In genomic region chrX:77744260-77744659, GRCm38 (mm10) we compare ENCODE assay signal across 13 mouse cellular contexts. TPM values are rescaled to one million over a fixed set of nuclear protein-coding genes. Genes with fewer than 3 reads are reported as not detected.
A peak's percentile ranks its signal among the peaks of the same experiment; 100 is the strongest.
DNase-seq lines count a peak whose midpoint lies in the region; ATAC-seq and TF ChIP-seq lines count a peak whose summit lies in the region.
"Had no signal": no experiment of that assay in that cellular context is flagged by ENCODE, and none has a peak within 500 bp of the region (broad histone marks: within the 10 kb centered on the region; RNA-seq: fewer than 3 reads in every experiment).

No protein-coding gene starts in this region.

- H3K4me2 ChIP-seq in hindbrain, postnatal 0 days (ENCODE audit: low read depth, low read length) = no peak overlapping the region
- H3K4me2 ChIP-seq in hindbrain, embryonic 12.5 days (replicated peaks) = no peak overlapping the region
- H3K4me2 ChIP-seq: embryonic facial prominence, embryonic 12.5 days; limb, embryonic 12.5 days; stomach, embryonic 15.5 days had no signal

- no peak overlapping the region for H3K9ac ChIP-seq in hindbrain, postnatal 0 days (replicated peaks; ENCODE audit: low read length)
- no peak overlapping the region for H3K9ac ChIP-seq in hindbrain, embryonic 12.5 days
- H3K9ac ChIP-seq: embryonic facial prominence, embryonic 12.5 days; limb, embryonic 12.5 days; stomach, embryonic 15.5 days had no signal

- H3K9me3 ChIP-seq in hindbrain, postnatal 0 days (ENCODE audit: low read length) = no peaks in the 10 kb centered on the region
- H3K9me3 ChIP-seq in hindbrain, embryonic 12.5 days (replicated peaks) = no peaks in the 10 kb centered on the region
- H3K9me3 ChIP-seq: embryonic facial prominence, embryonic 12.5 days; hindbrain, embryonic 10.5 days; limb, embryonic 12.5 days; stomach, embryonic 15.5 days had no signal

- H3K27me3 ChIP-seq in hindbrain, postnatal 0 days (ENCODE audit: insufficient read depth, low read length) = no peaks in the 10 kb centered on the region
- H3K27me3 ChIP-seq in hindbrain, embryonic 12.5 days = no peaks in the 10 kb centered on the region
- H3K27me3 ChIP-seq in thymus, adult 2 months (ENCODE audit: control insufficient read depth, insufficient read depth, low read length) = no peaks in the 10 kb centered on the region
- H3K27me3 ChIP-seq: embryonic facial prominence, embryonic 12.5 days; limb, embryonic 12.5 days; stomach, embryonic 15.5 days had no signal

- H3K4me1 ChIP-seq in hindbrain, postnatal 0 days (ENCODE audit: insufficient read depth, low read length) = no peaks in the 10 kb centered on the region
- no peaks in the 10 kb centered on the region for H3K4me1 ChIP-seq in hindbrain, embryonic 12.5 days
- no peaks in the 10 kb centered on the region for H3K4me1 ChIP-seq in thymus, adult 2 months (replicated peaks; ENCODE audit: control insufficient read depth, insufficient read depth, low read length)
- H3K4me1 ChIP-seq: embryonic facial prominence, embryonic 12.5 days; hindbrain, embryonic 10.5 days; limb, embryonic 12.5 days; stomach, embryonic 15.5 days had no signal

- no peaks in the 10 kb centered on the region for H3K36me3 ChIP-seq in hindbrain, postnatal 0 days (ENCODE audit: insufficient read depth, low read length)
- H3K36me3 ChIP-seq in hindbrain, embryonic 12.5 days = no peaks in the 10 kb centered on the region
- no peaks in the 10 kb centered on the region for H3K36me3 ChIP-seq in thymus, adult 2 months (ENCODE audit: control insufficient read depth, insufficient read depth, low read length)
- H3K36me3 ChIP-seq: embryonic facial prominence, embryonic 12.5 days; hindbrain, embryonic 10.5 days; limb, embryonic 12.5 days; stomach, embryonic 15.5 days had no signal

- no peak overlapping the region for H3K4me3 ChIP-seq in hindbrain, postnatal 0 days (ENCODE audit: low read length)
- H3K4me3 ChIP-seq in hindbrain, embryonic 12.5 days = no peak overlapping the region
- no peak overlapping the region for H3K4me3 ChIP-seq in thymus, adult 2 months (ENCODE audit: control insufficient read depth, insufficient read depth, low read length)
- H3K4me3 ChIP-seq: embryonic facial prominence, embryonic 12.5 days; hindbrain, embryonic 10.5 days; limb, embryonic 12.5 days; stomach, embryonic 15.5 days had no signal

- H3K27ac ChIP-seq in hindbrain, postnatal 0 days = no peak overlapping the region
- no peak overlapping the region for H3K27ac ChIP-seq in hindbrain, embryonic 12.5 days
- no peak overlapping the region for H3K27ac ChIP-seq in thymus, adult 2 months (ENCODE audit: control insufficient read depth, insufficient read depth, low read length)
- H3K27ac ChIP-seq: embryonic facial prominence, embryonic 12.5 days; hindbrain, embryonic 10.5 days; limb, embryonic 12.5 days; stomach, embryonic 15.5 days had no signal

- no peak for ATAC-seq in hindbrain, postnatal 0 days
- no peak for ATAC-seq in hindbrain, embryonic 12.5 days (ENCODE audit: low FRiP score)
- ATAC-seq: midbrain, embryonic 16.5 days had no signal

- peak; percentile 42 for TF ChIP-seq CTCF in hindbrain, postnatal 0 days (IDR thresholded peaks at IDR 0.05; ENCODE audit: low read depth)
- no peak for TF ChIP-seq CTCF in thymus, adult 2 months (IDR thresholded peaks at IDR 0.05; ENCODE audit: borderline replicate concordance, control insufficient read depth, extremely low read depth, insufficient read depth, low read length, poor library complexity)

- no peak for DNase-seq in hindbrain, postnatal 0 days (ENCODE audit: low spot score)
- DNase-seq in thymus, adult 2 months = peak; percentile 1
- DNase-seq in thymus, postnatal 36 days = no peak
- DNase-seq in ZHBTc4 (ENCODE audit: low read depth, low spot score) = peak; percentile 32
- no peak for DNase-seq in right cerebral cortex, adult 2 months (ENCODE audit: low spot score in 2 of 2)
- DNase-seq in yolk sac, embryonic 10.5 days (ENCODE audit: low spot score) = no peak
- DNase-seq: gastrocnemius, postnatal 14 days had no signal

- WGBS in hindbrain, postnatal 0 days = 80% methylated on average over 2 of the region's 2 CpGs
- WGBS in hindbrain, embryonic 12.5 days = 76% methylated on average over 2 of the region's 2 CpGs
- 36% methylated on average over 2 of the region's 2 CpGs for WGBS in thymus, adult 2 months

- no peak for TF ChIP-seq POLR2A in thymus, adult 2 months (IDR thresholded peaks at IDR 0.05; ENCODE audit: control insufficient read depth, extremely low read depth, insufficient read depth, low read length, poor library complexity)

RNA-seq across cellular contexts. Expression of gene Prkx, which starts 51.8 kb away (rescaled TPM):
- 18.3 TPM in 2 replicates for total RNA-seq in hindbrain, postnatal 0 days (2014; rRNA removed)
- 17.1 and 17.3 TPM in 2 replicates for polyA plus RNA-seq in hindbrain, postnatal 0 days (2015; fragmentation: Nextera tagmentation; extraction: Ambion mirVana)
- 24.4 and 27.5 TPM in 2 replicates for polyA plus RNA-seq in hindbrain, embryonic 12.5 days (2016; fragmentation: Nextera tagmentation; extraction: Ambion mirVana)
- polyA plus RNA-seq in thymus, adult 2 months (2012; rRNA removed) = 17.1 and 20.5 TPM in 2 replicates

Comparison
In these comparisons a context has a peak if more than half of its experiments do, and no peak if none do; other contexts are left out.
1. DNase-seq: peak in thymus, adult 2 months (single experiment) and ZHBTc4 (single experiment); none in hindbrain, postnatal 0 days (single experiment), thymus, postnatal 36 days (0 of 2), right cerebral cortex, adult 2 months (0 of 2) and yolk sac, embryonic 10.5 days (single experiment).